ENCODE assay signal across 12 mouse cellular contexts in the genomic region with DNA sequence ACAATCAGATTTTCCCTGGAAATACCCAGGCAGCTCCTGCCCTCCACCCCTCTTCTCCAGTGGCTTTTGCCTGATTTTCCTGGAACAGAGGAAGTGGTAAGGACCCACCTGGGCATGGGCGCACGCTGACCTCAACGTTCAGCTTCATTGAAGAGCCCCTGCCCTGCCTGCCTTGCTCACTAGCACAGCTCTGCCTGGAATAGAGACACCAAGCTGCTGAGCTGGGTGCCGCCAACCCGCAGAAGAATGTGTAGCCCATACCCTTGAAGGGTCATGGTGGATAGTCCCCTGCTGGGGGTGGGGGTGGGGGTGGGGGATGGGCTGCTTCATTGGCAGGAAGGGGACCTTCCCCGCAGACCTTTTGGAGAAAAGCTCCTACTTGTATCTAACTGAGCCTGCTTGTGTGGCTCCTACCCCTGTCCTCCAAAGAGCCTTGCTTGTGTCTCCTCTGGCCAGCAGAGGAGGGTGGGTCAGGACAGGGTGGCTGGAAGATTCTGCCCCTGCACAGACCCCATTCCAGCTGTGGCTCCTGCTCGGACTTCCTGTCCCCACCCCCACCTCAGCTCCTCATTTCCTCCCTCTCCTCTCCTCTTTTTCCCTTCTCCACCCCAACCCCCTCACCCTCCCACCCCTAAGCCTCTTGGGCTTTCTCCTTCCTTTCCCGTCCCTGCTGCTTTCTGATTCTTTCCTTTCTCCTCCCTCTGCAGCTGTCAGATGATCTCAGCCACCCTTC. TPM values are rescaled to one million over a fixed set of nuclear protein-coding genes. Genes with fewer than 3 reads are reported as not detected.
A peak's percentile ranks its signal among the peaks of the same experiment; 100 is the strongest.
DNase-seq lines count a peak whose midpoint lies in the region; ATAC-seq and TF ChIP-seq lines count a peak whose summit lies in the region.
"Had no signal": no experiment of that assay in that cellular context is flagged by ENCODE, and none has a peak within 500 bp of the region (broad histone marks: within the 10 kb centered on the region; RNA-seq: fewer than 3 reads in every experiment).

No protein-coding gene starts in this region.

- H3K27ac ChIP-seq in heart, embryonic 10.5 days, result peak overlapping the region; percentile 88
- peak overlapping the region; percentile 48; the same call in 1 of the 2 replicates for H3K27ac ChIP-seq in lung, embryonic 14.5 days (ENCODE audit: low read depth)
- H3K27ac ChIP-seq in embryonic facial prominence, embryonic 13.5 days, result peak overlapping the region; percentile 28; the same call in 1 of the 2 replicates
- H3K27ac ChIP-seq: liver, embryonic 14.5 days had no signal

- H3K4me1 ChIP-seq in heart, embryonic 10.5 days, result peaks cover 56% of the 10 kb centered on the region
- H3K4me1 ChIP-seq in lung, embryonic 14.5 days (ENCODE audit: insufficient read depth), result no peaks in the 10 kb centered on the region
- peaks cover 24% of the 10 kb centered on the region for H3K4me1 ChIP-seq in embryonic facial prominence, embryonic 13.5 days

- H3K9ac ChIP-seq in lung, embryonic 14.5 days, result 0 out of 2 replicates have a peak overlapping the region, but pooled peaks have one; percentile 6
- H3K9ac ChIP-seq in embryonic facial prominence, embryonic 13.5 days, result 0 out of 2 replicates have a peak overlapping the region, but pooled peaks have one; percentile 16
- H3K9ac ChIP-seq: liver, embryonic 14.5 days had no signal

- TF ChIP-seq POLR2A in myocyte (IDR thresholded peaks at IDR 0.05; ENCODE audit: insufficient read length, low read depth), result no peak

- peak; percentile 72 for DNase-seq in heart, embryonic 10.5 days (ENCODE audit: low spot score)
- DNase-seq in heart, postnatal 4 days, result no peak
- peak; percentile 15 for DNase-seq in lung, embryonic 14.5 days
- DNase-seq in lung, postnatal 36 days, result no peak
- no peak for DNase-seq in adipocyte (ENCODE audit: low spot score)
- DNase-seq in thymus, postnatal 14 days, result no peak
- DNase-seq: B cell, adult 2 months; cerebellum, adult 2 months; thymus, adult 2 months had no signal

- no peak for TF ChIP-seq CTCF in lung, embryonic 14.5 days (IDR thresholded peaks at IDR 0.05; ENCODE audit: low read depth)

- WGBS in heart, embryonic 10.5 days, result 18% methylated on average over 8 of the region's 8 CpGs
- WGBS in lung, embryonic 14.5 days, result 25% methylated on average over 8 of the region's 8 CpGs
- WGBS in embryonic facial prominence, embryonic 13.5 days, result 36% methylated on average over 8 of the region's 8 CpGs

- H3K4me2 ChIP-seq in lung, embryonic 14.5 days, result no peak overlapping the region
- no peak overlapping the region for H3K4me2 ChIP-seq in embryonic facial prominence, embryonic 13.5 days
- H3K4me2 ChIP-seq in myocyte (ENCODE audit: low read depth), result no peak overlapping the region

- peak overlapping the region; percentile 9; the same call in 1 of the 2 replicates for H3K4me3 ChIP-seq in heart, embryonic 10.5 days
- no peak overlapping the region for H3K4me3 ChIP-seq in lung, embryonic 14.5 days (ENCODE audit: low read depth, low read length)
- H3K4me3 ChIP-seq in embryonic facial prominence, embryonic 13.5 days, result no peak overlapping the region
- H3K4me3 ChIP-seq in myocyte, result no peak overlapping the region

- no peaks in the 10 kb centered on the region for H3K36me3 ChIP-seq in heart, embryonic 10.5 days
- H3K36me3 ChIP-seq in lung, embryonic 14.5 days (ENCODE audit: insufficient read depth), result no peaks in the 10 kb centered on the region
- no peaks in the 10 kb centered on the region for H3K36me3 ChIP-seq in embryonic facial prominence, embryonic 13.5 days
- no peaks in the 10 kb centered on the region for H3K36me3 ChIP-seq in myocyte (ENCODE audit: control insufficient read depth, insufficient read depth)

- no peak overlapping the region for H3ac ChIP-seq in myocyte (ENCODE audit: control insufficient read depth, insufficient read length)

- peak; percentile 31; the same call in 1 of the 2 replicates for ATAC-seq in lung, embryonic 14.5 days (ENCODE audit: insufficient read depth)
- ATAC-seq in embryonic facial prominence, embryonic 13.5 days (ENCODE audit: insufficient number of reproducible peaks, insufficient read depth, low FRiP score, low TSS enrichment, low read depth), result no peak

- H3K27me3 ChIP-seq in heart, embryonic 10.5 days (ENCODE audit: insufficient read depth, poor library complexity, severe bottlenecking), result no peaks in the 10 kb centered on the region; the same call in 1 of the 2 replicates
- H3K27me3 ChIP-seq in lung, embryonic 14.5 days (ENCODE audit: insufficient read depth, low read length), result no peaks in the 10 kb centered on the region
- no peaks in the 10 kb centered on the region for H3K27me3 ChIP-seq in embryonic facial prominence, embryonic 13.5 days
- H3K27me3 ChIP-seq in myocyte (ENCODE audit: control insufficient read depth, insufficient read depth, insufficient read length), result no peaks in the 10 kb centered on the region

- no peaks in the 10 kb centered on the region for H3K79me2 ChIP-seq in myocyte (ENCODE audit: control insufficient read depth, insufficient read depth)

- no peaks in the 10 kb centered on the region for H3K9me3 ChIP-seq in heart, embryonic 10.5 days
- H3K9me3 ChIP-seq in lung, embryonic 14.5 days (ENCODE audit: low read depth, low read length), result no peaks in the 10 kb centered on the region
- no peaks in the 10 kb centered on the region for H3K9me3 ChIP-seq in embryonic facial prominence, embryonic 13.5 days

TF ChIP-seq in myocyte, 11 proteins besides CTCF, POLR2A, EP300 and RAD21:
- TF ChIP-seq MYOG (IDR thresholded peaks at IDR 0.05; ENCODE audit: control insufficient read depth in 1 of 3, insufficient read depth in 1 of 3, insufficient read length in 2 of 3, low read depth in 2 of 3) (no peak), MYOD1 (IDR thresholded peaks at IDR 0.05; ENCODE audit: control insufficient read depth in 1 of 3, insufficient read length in 2 of 3, low read depth in 2 of 3) (peak in 2 of 3 experiments; percentile 49 to 64)

RNA-seq across cellular contexts. Expression of a gene that starts 39.3 kb away (rescaled TPM):
- 126 and 129 TPM in 2 replicates for polyA plus RNA-seq in heart, embryonic 10.5 days (2016; fragmentation: Nextera tagmentation; extraction: Ambion mirVana)
- 10 to 100 TPM; 66.9 to 72.9 TPM for total RNA-seq in heart, postnatal 4 days (2021)
- 162 and 169 TPM in 2 replicates for polyA plus RNA-seq in lung, embryonic 14.5 days (2014; fragmentation: Nextera tagmentation; extraction: Ambion mirVana)
- polyA plus RNA-seq in embryonic facial prominence, embryonic 13.5 days (2015; fragmentation: Nextera tagmentation; extraction: Ambion mirVana), result 156 and 166 TPM in 2 replicates
- polyA plus RNA-seq in myocyte (2012; fragmentation: generic; extraction: Trizol), result 39.9 TPM

RNA-seq across cellular contexts. Expression of a gene that starts 43.3 kb away (rescaled TPM):
- polyA plus RNA-seq in heart, embryonic 10.5 days (2016; fragmentation: Nextera tagmentation; extraction: Ambion mirVana), result 30.9 and 50.2 TPM in 2 replicates
- 100 to 1,000 TPM; 146 to 149 TPM for total RNA-seq in heart, postnatal 4 days (2021)
- 22.5 and 25.6 TPM in 2 replicates for polyA plus RNA-seq in lung, embryonic 14.5 days (2014; fragmentation: Nextera tagmentation; extraction: Ambion mirVana)
- polyA plus RNA-seq in embryonic facial prominence, embryonic 13.5 days (2015; fragmentation: Nextera tagmentation; extraction: Ambion mirVana), result 8.4 and 8.5 TPM in 2 replicates
- polyA plus RNA-seq in myocyte (2012; fragmentation: generic; extraction: Trizol), result 45.1 TPM

Comparison
In these comparisons a context has a peak if more than half of its experiments do, and no peak if none do; other contexts are left out.
1. DNase-seq: peak in heart, embryonic 10.5 days (single experiment) and lung, embryonic 14.5 days (single experiment); none in heart, postnatal 4 days (single experiment), lung, postnatal 36 days (single experiment), adipocyte (single experiment) and thymus, postnatal 14 days (single experiment).
2. H3K27ac ChIP-seq: peak in every context shown above with its lines; median percentile 88 in heart, embryonic 10.5 days; 48 in lung, embryonic 14.5 days; 28 in embryonic facial prominence, embryonic 13.5 days.